Comparison of ENCODE assay signal across 23 mouse cellular contexts in genomic region chr1:144405724-144406123, GRCm38 (mm10).
"Had no signal": no experiment of that assay in that cellular context is flagged by ENCODE, and none has a peak within 500 bp of the region (broad histone marks: within the 10 kb centered on the region; RNA-seq: fewer than 3 reads in every experiment).

No protein-coding gene starts in this region.

- H3K9me3 ChIP-seq: liver, embryonic 13.5 days; liver, embryonic 15.5 days; lung, embryonic 15.5 days; megakaryocyte, embryonic 14.5 days; midbrain, embryonic 10.5 days; midbrain, embryonic 12.5 days; neural tube, embryonic 13.5 days; neural tube, embryonic 15.5 days; stomach, embryonic 15.5 days had no signal

- H3K4me2 ChIP-seq: liver, embryonic 13.5 days; liver, embryonic 15.5 days; lung, embryonic 15.5 days; midbrain, embryonic 12.5 days; neural tube, embryonic 13.5 days; stomach, embryonic 15.5 days had no signal

- H3K27me3 ChIP-seq: liver, embryonic 13.5 days; liver, embryonic 15.5 days; lung, embryonic 15.5 days; megakaryocyte, embryonic 14.5 days; midbrain, embryonic 12.5 days; neural tube, embryonic 13.5 days; neural tube, embryonic 15.5 days; stomach, embryonic 15.5 days had no signal

- H3K4me1 ChIP-seq: liver, embryonic 13.5 days; liver, embryonic 15.5 days; lung, embryonic 15.5 days; midbrain, embryonic 10.5 days; midbrain, embryonic 12.5 days; neural tube, embryonic 13.5 days; neural tube, embryonic 15.5 days; stomach, embryonic 15.5 days had no signal

- H3K36me3 ChIP-seq: liver, embryonic 13.5 days; liver, embryonic 15.5 days; lung, embryonic 15.5 days; midbrain, embryonic 10.5 days; midbrain, embryonic 12.5 days; neural tube, embryonic 13.5 days; neural tube, embryonic 15.5 days; stomach, embryonic 15.5 days had no signal

- ATAC-seq: liver, postnatal 0 days; lung, postnatal 0 days had no signal

- H3K4me3 ChIP-seq: liver, embryonic 13.5 days; liver, embryonic 15.5 days; lung, embryonic 15.5 days; midbrain, embryonic 10.5 days; midbrain, embryonic 12.5 days; myocyte; neural tube, embryonic 13.5 days; neural tube, embryonic 15.5 days; stomach, embryonic 15.5 days had no signal

- H3K9ac ChIP-seq: liver, embryonic 13.5 days; liver, embryonic 15.5 days; liver, postnatal 0 days; lung, embryonic 15.5 days; midbrain, embryonic 12.5 days; neural tube, embryonic 13.5 days; neural tube, embryonic 15.5 days; stomach, embryonic 15.5 days had no signal

- H3K27ac ChIP-seq: liver, embryonic 13.5 days; liver, embryonic 15.5 days; lung, embryonic 15.5 days; macrophage; midbrain, embryonic 10.5 days; midbrain, embryonic 12.5 days; neural tube, embryonic 13.5 days; neural tube, embryonic 15.5 days; stomach, embryonic 15.5 days; stomach, postnatal 0 days had no signal

- DNase-seq: liver, embryonic 13.5 days; liver, postnatal 0 days; lung, adult 2 months; lung, postnatal 14 days; lung, postnatal 36 days; retina, postnatal 1 day; right cerebral cortex, adult 18-20 months; right cerebral cortex, postnatal 14 days; thymus, adult 2 months; thymus, postnatal 14 days; thymus, postnatal 36 days had no signal
